Mouse (Mus musculus): ENCODE measurements around the gene Ackr1. TPM values are rescaled to one million over a fixed set of nuclear protein-coding genes. Genes with fewer than 3 reads are reported as not detected.

Ackr1 gene
- polyA plus RNA-seq, 1 experiment from 2014 or later = 21.8 TPM

DNA sequence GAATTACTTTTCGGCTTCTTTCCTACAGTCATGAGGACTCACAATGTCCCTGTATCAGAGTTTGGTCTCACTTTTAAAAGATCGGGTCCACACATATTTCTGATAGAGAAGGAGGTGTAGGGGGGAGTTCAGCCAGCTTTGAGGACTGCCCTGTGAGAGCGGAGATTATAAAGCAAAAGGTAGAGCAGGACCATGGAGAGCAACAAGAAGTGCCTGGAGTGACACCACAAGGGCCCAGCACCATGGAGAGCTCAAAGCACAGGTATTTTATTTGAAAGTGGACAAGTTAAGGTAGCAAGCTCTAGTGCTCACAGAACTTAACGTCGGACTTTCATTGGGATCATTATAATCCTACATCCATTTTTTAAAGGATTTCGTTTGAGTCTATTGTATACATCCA lies 28.1 kb upstream of the Ackr1 start:
- Histone ChIP-seq H3K36me3 (replicated peaks; ENCODE audit: insufficient read depth, low read length) (no peaks in the 10 kb centered on the region), H3K4me1 (ENCODE audit: insufficient read depth) (peaks cover 3% of the 10 kb centered on the region; the same call in 1 of the 2 replicates), H3K27me3 (ENCODE audit: insufficient read depth, low read length) (peaks cover 16% of the 10 kb centered on the region), H3K4me2 (ENCODE audit: low read depth, low read length) (no peak overlapping the region), H3K27ac (ENCODE audit: low read depth) (no peak overlapping the region), H3K9ac (replicated peaks) (no peak overlapping the region), H3K9me3 (ENCODE audit: low read length) (no peaks in the 10 kb centered on the region), H3K4me3 (ENCODE audit: low read depth, low read length) (no peak overlapping the region)
- TF ChIP-seq CTCF (IDR thresholded peaks at IDR 0.05; ENCODE audit: low read depth) = no peak
- TF ChIP-seq EP300 (IDR thresholded peaks at IDR 0.05; ENCODE audit: low read depth) = no peak
- WGBS (ENCODE audit: insufficient replicate concordance) = 25% methylated on average over 6 of the region's 6 CpGs
- peak; percentile 61 for DNase-seq
- ATAC-seq = no peak

DNA sequence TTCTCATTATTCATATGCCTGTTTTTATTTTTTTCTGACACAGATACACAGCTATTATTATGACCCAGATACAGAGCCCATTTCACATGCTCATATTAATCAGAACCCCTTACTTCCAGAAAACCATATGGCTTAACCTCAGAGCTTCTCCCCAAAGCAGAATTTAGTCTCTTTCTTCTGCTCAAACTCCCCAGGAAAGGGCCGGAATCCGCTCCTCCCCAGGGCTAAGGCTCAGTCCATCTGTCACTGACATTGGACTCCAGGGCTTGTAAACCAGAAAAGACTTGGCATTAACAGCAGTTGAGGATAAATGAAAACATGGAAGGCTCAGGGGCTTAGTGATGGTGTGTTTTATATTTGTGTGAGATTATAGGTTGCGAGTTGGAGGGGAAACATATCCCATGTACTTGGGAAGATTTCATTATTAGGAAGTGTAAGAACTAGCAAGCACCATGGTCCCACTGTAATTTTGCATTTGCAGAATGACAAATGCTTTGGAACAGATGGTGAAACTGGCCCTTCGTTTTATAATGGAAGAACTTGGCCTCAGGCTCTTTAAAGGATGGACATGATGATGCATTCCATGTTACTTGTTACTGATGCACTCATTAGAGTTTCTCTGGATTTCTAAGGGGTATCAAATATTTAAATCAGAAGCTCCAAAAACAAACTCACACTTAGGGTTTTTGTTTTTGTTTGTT lies 26.2 kb upstream of the Ackr1 start:
- ATAC-seq = no peak
- no peak for DNase-seq
- H3K36me3 ChIP-seq (replicated peaks; ENCODE audit: insufficient read depth, low read length) = no peaks in the 10 kb centered on the region
- no peak overlapping the region for H3K27ac ChIP-seq (ENCODE audit: low read depth)
- 79% methylated on average over 4 of the region's 4 CpGs for WGBS (ENCODE audit: insufficient replicate concordance)
- H3K27me3 ChIP-seq (ENCODE audit: insufficient read depth, low read length) = no peaks in the 10 kb centered on the region
- no peak overlapping the region for H3K4me3 ChIP-seq (ENCODE audit: low read depth, low read length)
- no peak for TF ChIP-seq CTCF (IDR thresholded peaks at IDR 0.05; ENCODE audit: low read depth)
- TF ChIP-seq EP300 (IDR thresholded peaks at IDR 0.05; ENCODE audit: low read depth) = no peak
- no peak overlapping the region for H3K4me2 ChIP-seq (ENCODE audit: low read depth, low read length)
- H3K9ac ChIP-seq (replicated peaks) = no peak overlapping the region
- H3K4me1 ChIP-seq (ENCODE audit: insufficient read depth) = 0 out of 2 replicates have a peak, but pooled peaks cover 2% of the 10 kb centered on the region
- no peaks in the 10 kb centered on the region for H3K9me3 ChIP-seq (ENCODE audit: low read length)

DNA sequence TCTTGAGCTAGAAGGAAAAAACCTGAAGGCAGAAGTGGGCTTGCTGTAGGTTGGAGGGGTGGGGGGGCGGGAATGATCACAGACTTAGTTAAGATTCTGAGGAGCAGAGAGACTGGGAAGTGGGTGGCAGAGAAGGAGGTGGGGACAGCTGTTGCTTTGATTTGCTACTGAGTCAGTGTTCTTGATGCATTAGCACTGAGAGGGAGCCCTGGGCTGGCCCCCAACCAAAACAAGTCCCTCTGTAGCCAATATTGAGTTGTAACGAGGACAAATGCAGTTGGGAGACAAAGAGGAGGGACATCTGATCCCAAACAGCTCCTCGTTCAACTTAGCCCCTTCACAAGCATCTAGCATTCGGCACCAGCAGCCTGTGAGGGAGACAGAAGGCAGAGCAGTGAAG lies 24.2 kb upstream of the Ackr1 start:
- no peak for ATAC-seq
- WGBS (ENCODE audit: insufficient replicate concordance) = 59% methylated on average over 4 of the region's 4 CpGs
- H3K9ac ChIP-seq (replicated peaks) = no peak overlapping the region
- no peaks in the 10 kb centered on the region for H3K36me3 ChIP-seq (replicated peaks; ENCODE audit: insufficient read depth, low read length)
- H3K4me3 ChIP-seq (ENCODE audit: low read depth, low read length) = no peak overlapping the region
- no peak overlapping the region for H3K27ac ChIP-seq (ENCODE audit: low read depth)
- H3K9me3 ChIP-seq (ENCODE audit: low read length) = no peaks in the 10 kb centered on the region
- DNase-seq = no peak
- no peaks in the 10 kb centered on the region for H3K27me3 ChIP-seq (ENCODE audit: insufficient read depth, low read length)
- 0 out of 2 replicates have a peak, but pooled peaks cover 2% of the 10 kb centered on the region for H3K4me1 ChIP-seq (ENCODE audit: insufficient read depth)
- no peak for TF ChIP-seq CTCF (IDR thresholded peaks at IDR 0.05; ENCODE audit: low read depth)
- no peak for TF ChIP-seq EP300 (IDR thresholded peaks at IDR 0.05; ENCODE audit: low read depth)
- no peak overlapping the region for H3K4me2 ChIP-seq (ENCODE audit: low read depth, low read length)

DNA sequence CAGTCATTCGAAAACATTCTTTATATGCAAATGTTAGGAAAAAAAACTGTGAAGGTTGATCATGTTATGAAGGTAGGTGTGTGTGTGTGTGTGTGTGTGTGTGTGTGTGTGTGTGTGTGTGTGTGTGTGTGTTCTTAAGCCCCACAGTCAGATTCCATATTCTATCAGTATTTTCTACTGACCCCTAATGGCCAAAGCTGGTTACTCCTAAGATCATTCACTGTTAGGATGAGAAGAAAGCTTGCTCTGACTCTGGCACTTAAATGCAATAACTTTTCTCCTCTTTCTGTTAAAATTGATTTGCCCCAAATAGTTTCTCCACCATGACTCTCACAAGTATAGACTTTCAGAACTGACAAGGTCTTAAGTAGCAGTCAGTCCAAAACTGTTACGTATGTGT lies 23.1 kb upstream of the Ackr1 start:
- H3K27ac ChIP-seq (ENCODE audit: low read depth) = no peak overlapping the region
- no peaks in the 10 kb centered on the region for H3K27me3 ChIP-seq (ENCODE audit: insufficient read depth, low read length)
- no peaks in the 10 kb centered on the region for H3K9me3 ChIP-seq (ENCODE audit: low read length)
- WGBS (ENCODE audit: insufficient replicate concordance) = 85% methylated on average over 2 of the region's 2 CpGs
- TF ChIP-seq EP300 (IDR thresholded peaks at IDR 0.05; ENCODE audit: low read depth) (no peak), CTCF (IDR thresholded peaks at IDR 0.05; ENCODE audit: low read depth) (peak; percentile 43)
- no peaks in the 10 kb centered on the region for H3K36me3 ChIP-seq (replicated peaks; ENCODE audit: insufficient read depth, low read length)
- no peak for DNase-seq
- H3K4me1 ChIP-seq (ENCODE audit: insufficient read depth) = 0 out of 2 replicates have a peak, but pooled peaks cover 2% of the 10 kb centered on the region
- no peak overlapping the region for H3K4me3 ChIP-seq (ENCODE audit: low read depth, low read length)
- H3K4me2 ChIP-seq (ENCODE audit: low read depth, low read length) = no peak overlapping the region
- no peak for ATAC-seq
- H3K9ac ChIP-seq (replicated peaks) = no peak overlapping the region

DNA sequence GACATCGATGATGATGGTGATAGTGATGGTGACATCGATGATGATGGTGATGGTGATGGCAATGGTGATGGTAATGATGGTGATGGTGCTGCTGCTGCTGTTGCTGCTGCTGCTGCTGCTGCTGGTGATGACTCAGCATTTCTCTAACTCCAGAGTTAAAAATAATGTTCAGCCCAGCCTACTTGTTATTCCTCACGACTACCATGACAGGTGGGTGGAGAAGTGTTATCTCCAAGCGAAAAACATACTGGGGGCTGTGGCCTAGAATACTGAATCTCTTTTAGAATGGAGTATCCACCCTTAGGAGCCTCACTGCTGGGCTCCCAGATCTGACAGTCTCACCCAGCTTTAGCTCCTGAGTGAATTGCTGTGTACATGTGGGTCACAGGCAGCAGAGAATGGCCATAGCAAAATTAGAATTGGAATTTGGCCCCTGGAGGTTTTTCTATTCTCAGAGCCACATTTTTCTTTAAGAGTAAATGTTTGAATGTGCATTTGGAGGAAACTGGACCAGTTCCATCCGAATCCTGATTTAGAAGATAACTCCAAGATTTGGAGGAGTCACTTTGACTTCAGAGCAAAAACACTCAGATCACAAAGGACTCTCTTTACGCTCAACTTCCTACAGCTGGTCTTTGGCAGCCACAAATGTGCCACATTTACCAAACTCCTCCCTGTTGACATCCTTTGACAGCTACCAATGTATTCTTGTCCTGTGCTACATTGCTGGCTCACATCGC lies 21.7 kb upstream of the Ackr1 start:
- Histone ChIP-seq H3K9me3 (ENCODE audit: low read length) (no peaks in the 10 kb centered on the region), H3K27ac (ENCODE audit: low read depth) (0 out of 2 replicates have a peak overlapping the region, but pooled peaks have one; percentile 16), H3K36me3 (replicated peaks; ENCODE audit: insufficient read depth, low read length) (no peaks in the 10 kb centered on the region), H3K4me3 (ENCODE audit: low read depth, low read length) (no peak overlapping the region), H3K4me1 (ENCODE audit: insufficient read depth) (peaks cover 7% of the 10 kb centered on the region), H3K9ac (replicated peaks) (no peak overlapping the region), H3K4me2 (ENCODE audit: low read depth, low read length) (peak overlapping the region; percentile 22; the same call in 1 of the 2 replicates), H3K27me3 (ENCODE audit: insufficient read depth, low read length) (no peaks in the 10 kb centered on the region)
- ATAC-seq (peak; percentile 71), DNase-seq (no peak)
- WGBS (ENCODE audit: insufficient replicate concordance) = 57% methylated on average over 7 of the region's 7 CpGs
- TF ChIP-seq CTCF (IDR thresholded peaks at IDR 0.05; ENCODE audit: low read depth) (no peak), EP300 (IDR thresholded peaks at IDR 0.05; ENCODE audit: low read depth) (no peak)

DNA sequence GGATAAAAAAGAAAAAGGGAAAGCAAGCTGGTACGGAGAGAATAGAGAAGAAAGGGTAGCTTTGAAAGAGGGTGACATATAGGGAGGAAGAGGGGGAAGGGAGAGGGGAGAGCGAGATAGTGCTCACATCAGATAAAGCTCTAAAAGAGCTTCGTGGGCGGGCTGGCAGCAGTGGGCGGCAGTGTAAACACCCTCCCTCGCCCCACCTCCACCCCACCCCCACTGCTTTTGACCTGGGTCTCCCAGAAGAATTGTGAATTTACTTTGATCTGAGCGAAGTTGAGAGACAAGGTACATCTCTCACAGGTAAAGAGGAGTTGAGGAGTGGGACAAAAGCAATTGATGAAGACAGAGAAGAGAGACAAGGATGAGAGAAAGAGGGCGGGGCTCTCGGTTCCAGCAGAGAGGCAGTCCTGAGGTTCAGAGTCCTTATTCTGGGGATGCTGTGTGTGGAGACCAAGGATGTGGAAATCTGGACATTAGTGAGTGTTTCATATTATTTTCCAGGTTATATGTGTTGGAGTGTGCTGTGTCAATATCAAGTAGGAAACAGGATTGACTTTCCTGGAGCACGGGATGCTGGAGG lies 16.9 kb upstream of the Ackr1 start, which contains the start of gene Aim2:
Gene Aim2 (plus strand): TSS at position 508 of the 586 bp plus-strand sequence.
- Histone ChIP-seq H3K4me3 (ENCODE audit: low read depth, low read length) (peak within 1 kb of the TSS; percentile 43), H3K27me3 (ENCODE audit: insufficient read depth, low read length) (no peaks in the 10 kb centered on the region), H3K36me3 (replicated peaks; ENCODE audit: insufficient read depth, low read length) (no peaks in the 10 kb centered on the region), H3K9ac (replicated peaks) (peak within 1 kb of the TSS; percentile 22; the same call in 1 of the 2 replicates), H3K9me3 (ENCODE audit: low read length) (no peaks in the 10 kb centered on the region), H3K4me1 (ENCODE audit: insufficient read depth) (peaks cover 12% of the 10 kb centered on the region), H3K4me2 (ENCODE audit: low read depth, low read length) (peak within 1 kb of the TSS; percentile 70), H3K27ac (ENCODE audit: low read depth) (no peak within 1 kb of the TSS)
- DNase-seq (no peak), ATAC-seq (peak; percentile 57)
- TF ChIP-seq CTCF (IDR thresholded peaks at IDR 0.05; ENCODE audit: low read depth) (no peak), EP300 (IDR thresholded peaks at IDR 0.05; ENCODE audit: low read depth) (no peak)
- 12% methylated on average over 10 of the region's 10 CpGs for WGBS (ENCODE audit: insufficient replicate concordance)

Measured in liver, postnatal 0 days (tissue).